Mouse (Mus musculus) megakaryocyte, embryonic 14.5 days (primary cell): Measurements from ENCODE around the gene Prg3. TPM values are rescaled to one million over a fixed set of nuclear protein-coding genes. Genes with fewer than 3 reads are reported as not detected.

ENCODE experiments used
- H3K27me3 ChIP-seq: replicated peaks from 2 replicates; pipeline ENCODE3; 2012; ENCODE audit warnings: inconsistent platforms
- H3K36me3 ChIP-seq: replicated peaks from 2 replicates; pipeline ENCODE3; 2012; ENCODE audit warnings: low read length, inconsistent platforms, mixed read lengths
- H3K4me1 ChIP-seq: 2 replicates; pipeline ENCODE4 v1.6.1; 2012; ENCODE audit warnings: inconsistent platforms
- H3K4me3 ChIP-seq: replicated peaks from 2 replicates; pipeline ENCODE3; 2012; ENCODE audit warnings: moderate library complexity, mild to moderate bottlenecking, inconsistent platforms
- H3K9me3 ChIP-seq: 2 replicates; pipeline ENCODE4 v1.6.1; 2012; ENCODE audit warnings: inconsistent platforms
- FLI1 ChIP-seq: IDR thresholded peaks from 2 replicates; pipeline ENCODE4 v1.6.1; 2012; ENCODE audit warnings: low read length, inconsistent platforms, mixed read lengths
- GATA1 ChIP-seq: IDR thresholded peaks from 3 replicates; pipeline ENCODE4 v1.6.1; 2012; ENCODE audit warnings: mixed read lengths, low read length, inconsistent platforms, borderline replicate concordance
- polyA plus RNA-seq: library from polyadenylated mRNA; stranded (reverse); fragments of >175 nt; gene quantifications from 2 replicates; pipeline ENCODE4 v1.2.3, GENCODE M21; 2012; ENCODE audit warnings: low replicate concordance; ENCODE audit not compliant: insufficient read depth

The Prg3 gene
- polyA plus RNA-seq, 1 experiment: 1.8 TPM

- Histone ChIP-seq H3K27me3 (peaks cover 27% of the 10 kb centered on the region), H3K4me3 (no peak overlapping the region), H3K9me3 (no peaks in the 10 kb centered on the region), H3K36me3 (no peaks in the 10 kb centered on the region), H3K4me1 (peaks cover 38% of the 10 kb centered on the region)
- no peak for TF ChIP-seq FLI1
- no peak for TF ChIP-seq GATA1
Observed at GRCm38 (mm10) chr2:85009212-85009611, 21.2 kb downstream of the Prg3 start.

- TF ChIP-seq GATA1: no peak
- no peak for TF ChIP-seq FLI1
- no peaks in the 10 kb centered on the region for H3K36me3 ChIP-seq
- no peaks in the 10 kb centered on the region for H3K9me3 ChIP-seq
- no peak overlapping the region for H3K4me3 ChIP-seq
- peaks cover 15% of the 10 kb centered on the region for H3K27me3 ChIP-seq
- peaks cover 46% of the 10 kb centered on the region for H3K4me1 ChIP-seq
Observed at GRCm38 (mm10) chr2:85011906-85012604, 24.0 kb downstream of the Prg3 start.

GRCm38 (mm10) chr2:85012679-85013078, 24.7 kb downstream of the Prg3 start:
- Histone ChIP-seq H3K36me3 (no peaks in the 10 kb centered on the region), H3K27me3 (peaks cover 13% of the 10 kb centered on the region), H3K4me1 (peaks cover 46% of the 10 kb centered on the region), H3K9me3 (peaks cover 2% of the 10 kb centered on the region), H3K4me3 (no peak overlapping the region)
- TF ChIP-seq GATA1 (no peak), FLI1 (no peak)

GRCm38 (mm10) chr2:85013826-85014587, 26.0 kb downstream of the Prg3 start:
- H3K4me3 ChIP-seq: peak overlapping the region; percentile 18
- peaks cover 46% of the 10 kb centered on the region for H3K4me1 ChIP-seq
- H3K27me3 ChIP-seq: peaks cover 17% of the 10 kb centered on the region
- H3K36me3 ChIP-seq: no peaks in the 10 kb centered on the region
- TF ChIP-seq FLI1 (no peak), GATA1 (no peak)
- H3K9me3 ChIP-seq: peaks cover 14% of the 10 kb centered on the region

- Histone ChIP-seq H3K9me3 (peaks cover 14% of the 10 kb centered on the region), H3K4me3 (peak overlapping the region; percentile 18), H3K27me3 (peaks cover 13% of the 10 kb centered on the region), H3K4me1 (peaks cover 46% of the 10 kb centered on the region), H3K36me3 (no peaks in the 10 kb centered on the region)
- TF ChIP-seq FLI1 (no peak), GATA1 (no peak)
Observed at GRCm38 (mm10) chr2:85014588-85014982, 26.6 kb downstream of the Prg3 start.

- Histone ChIP-seq H3K4me1 (peaks cover 10% of the 10 kb centered on the region; the same call in 1 of the 2 replicates), H3K27me3 (peaks cover 60% of the 10 kb centered on the region), H3K9me3 (peaks cover 14% of the 10 kb centered on the region), H3K4me3 (no peak overlapping the region), H3K36me3 (no peaks in the 10 kb centered on the region)
- no peak for TF ChIP-seq FLI1
- no peak for TF ChIP-seq GATA1
Observed at GRCm38 (mm10) chr2:85022043-85022442, 34.0 kb downstream of the Prg3 start.

- no peak overlapping the region for H3K4me3 ChIP-seq
- no peaks in the 10 kb centered on the region for H3K36me3 ChIP-seq
- no peaks in the 10 kb centered on the region for H3K9me3 ChIP-seq
- TF ChIP-seq GATA1 (no peak), FLI1 (no peak)
- H3K27me3 ChIP-seq: peaks cover 89% of the 10 kb centered on the region
- peaks cover 24% of the 10 kb centered on the region for H3K4me1 ChIP-seq
Observed at GRCm38 (mm10) chr2:85026178-85026577, 38.2 kb downstream of the Prg3 start.

GRCm38 (mm10) chr2:85027281-85027680, 39.3 kb downstream of the Prg3 start:
- H3K4me3 ChIP-seq: no peak overlapping the region
- TF ChIP-seq FLI1 (no peak), GATA1 (no peak)
- H3K4me1 ChIP-seq: peaks cover 24% of the 10 kb centered on the region
- H3K9me3 ChIP-seq: no peaks in the 10 kb centered on the region
- H3K27me3 ChIP-seq: peaks cover 86% of the 10 kb centered on the region
- H3K36me3 ChIP-seq: no peaks in the 10 kb centered on the region

GRCm38 (mm10) chr2:85029897-85030296, 41.9 kb downstream of the Prg3 start:
- H3K9me3 ChIP-seq: no peaks in the 10 kb centered on the region
- peaks cover 41% of the 10 kb centered on the region for H3K4me1 ChIP-seq
- H3K36me3 ChIP-seq: no peaks in the 10 kb centered on the region
- peaks cover 84% of the 10 kb centered on the region for H3K27me3 ChIP-seq
- no peak overlapping the region for H3K4me3 ChIP-seq
- TF ChIP-seq FLI1 (no peak), GATA1 (no peak)

GRCm38 (mm10) chr2:85030989-85031388, 43.0 kb downstream of the Prg3 start:
- no peak for TF ChIP-seq FLI1
- TF ChIP-seq GATA1: no peak
- Histone ChIP-seq H3K27me3 (peaks cover 89% of the 10 kb centered on the region), H3K4me3 (no peak overlapping the region), H3K9me3 (no peaks in the 10 kb centered on the region), H3K4me1 (peaks cover 52% of the 10 kb centered on the region), H3K36me3 (no peaks in the 10 kb centered on the region)
